Mouse (Mus musculus) ES-Bruce4 (cell line): Measurements from ENCODE around the gene Iqcj.

Experiments
- CTCF ChIP-seq: IDR thresholded peaks from one replicate; pipeline ENCODE4 v1.8.1; 2011; ENCODE audit warnings: low read depth, low read length
- POLR2A ChIP-seq: IDR thresholded peaks from one replicate; pipeline ENCODE4 v1.8.1; 2011; ENCODE audit warnings: low read length; ENCODE audit not compliant: insufficient read depth

GRCm38 (mm10) chr3:67947000-67947399 is 55.0 kb downstream of the Iqcj start:
- no peak for TF ChIP-seq POLR2A
- TF ChIP-seq CTCF = no peak
